Mouse (Mus musculus): Measurements from ENCODE around the gene Babam1. TPM values are rescaled to one million over a fixed set of nuclear protein-coding genes. Genes with fewer than 3 reads are reported as not detected.
A peak's percentile ranks its signal among the peaks of the same experiment; 100 is the strongest.
"Not testable (repeated sequence)": the region's sequence is repeated elsewhere in the genome, so short reads cannot be mapped to it uniquely, and the experiment has no call there.

Babam1 gene
- polyA plus RNA-seq, 1 experiment from 2014 or later, result 83.2 TPM

GRCm38 (mm10) chr8:71406099-71407015, 9.7 kb downstream of the Babam1 start:
- DNase-seq (ENCODE audit: low spot score), result peak; percentile 41

GRCm38 (mm10) chr8:71407441-71407840, 10.8 kb downstream of the Babam1 start:
- DNase-seq (ENCODE audit: low spot score), result no peak

GRCm38 (mm10) chr8:71408231-71408630, 11.6 kb downstream of the Babam1 start:
- no peak for DNase-seq (ENCODE audit: low spot score)

- peak; percentile 58 for DNase-seq (ENCODE audit: low spot score)
These were observed 15.0 kb downstream of the Babam1 start for GRCm38 (mm10) chr8:71411535-71412273.

- DNase-seq (ENCODE audit: low spot score), result no peak
These were observed 25.5 kb downstream of the Babam1 start for GRCm38 (mm10) chr8:71422121-71422520.

GRCm38 (mm10) chr8:71432935-71433334, 36.3 kb downstream of the Babam1 start:
- DNase-seq (ENCODE audit: low spot score), result not testable (repeated sequence)

GRCm38 (mm10) chr8:71437041-71437440, 40.4 kb downstream of the Babam1 start:
- DNase-seq (ENCODE audit: low spot score), result no peak

GRCm38 (mm10) chr8:71441404-71441803, 44.7 kb downstream of the Babam1 start:
- DNase-seq (ENCODE audit: low spot score), result peak; percentile 69

GRCm38 (mm10) chr8:71445096-71445495, 48.4 kb downstream of the Babam1 start:
- DNase-seq (ENCODE audit: low spot score), result no peak

GRCm38 (mm10) chr8:71451337-71451736, 54.7 kb downstream of the Babam1 start:
- DNase-seq (ENCODE audit: low spot score), result no peak

GRCm38 (mm10) chr8:71451777-71452176, 55.1 kb downstream of the Babam1 start:
- no peak for DNase-seq (ENCODE audit: low spot score)

GRCm38 (mm10) chr8:71452669-71453068, 56.0 kb downstream of the Babam1 start:
- no peak for DNase-seq (ENCODE audit: low spot score)

Other genes starting within 250 kb of the Babam1 start
- gene Myo9b, start 124.1 kb upstream of the Babam1 start, polyA plus RNA-seq (2015; fragmentation: Nextera tagmentation; extraction: Ambion mirVana), result 16.4 and 18.7 TPM in 2 replicates
- gene Haus8, start 123.9 kb upstream of the Babam1 start, polyA plus RNA-seq (2015; fragmentation: Nextera tagmentation; extraction: Ambion mirVana), result 39.3 and 48.6 TPM in 2 replicates
- gene Use1, start 30.0 kb upstream of the Babam1 start, polyA plus RNA-seq (2015; fragmentation: Nextera tagmentation; extraction: Ambion mirVana), result 143 and 152 TPM in 2 replicates
- 17.4 and 19.2 TPM in 2 replicates for gene Ocel1, start 25.6 kb upstream of the Babam1 start, polyA plus RNA-seq (2015; fragmentation: Nextera tagmentation; extraction: Ambion mirVana)
- 17.7 and 18.4 TPM in 2 replicates for gene Nr2f6, start 14.9 kb upstream of the Babam1 start, polyA plus RNA-seq (2015; fragmentation: Nextera tagmentation; extraction: Ambion mirVana)
- gene Ushbp1, start 1.1 kb upstream of the Babam1 start, polyA plus RNA-seq (2015; fragmentation: Nextera tagmentation; extraction: Ambion mirVana), result 4.7 and 5.1 TPM in 2 replicates
- 15.3 and 25.1 TPM in 2 replicates for gene Ankle1, start 9.1 kb downstream of the Babam1 start, polyA plus RNA-seq (2015; fragmentation: Nextera tagmentation; extraction: Ambion mirVana)
- 190 and 219 TPM in 2 replicates for gene Abhd8, start 66.8 kb downstream of the Babam1 start, polyA plus RNA-seq (2015; fragmentation: Nextera tagmentation; extraction: Ambion mirVana)
- gene Mrpl34, start 68.1 kb downstream of the Babam1 start, polyA plus RNA-seq (2015; fragmentation: Nextera tagmentation; extraction: Ambion mirVana), result 221 TPM in 2 replicates
- 154 and 157 TPM in 2 replicates for gene Dda1, start 72.3 kb downstream of the Babam1 start, polyA plus RNA-seq (2015; fragmentation: Nextera tagmentation; extraction: Ambion mirVana)
- 0.68 and 1.4 TPM in 2 replicates for gene Ano8, start 89.1 kb downstream of the Babam1 start, polyA plus RNA-seq (2015; fragmentation: Nextera tagmentation; extraction: Ambion mirVana)
- 17.8 TPM in 2 replicates for gene Gtpbp3, start 91.2 kb downstream of the Babam1 start, polyA plus RNA-seq (2015; fragmentation: Nextera tagmentation; extraction: Ambion mirVana)
- gene Plvap, start 114.9 kb downstream of the Babam1 start, polyA plus RNA-seq (2015; fragmentation: Nextera tagmentation; extraction: Ambion mirVana), result 27.5 and 31.6 TPM in 2 replicates
- gene Ccdc194, start 128.8 kb downstream of the Babam1 start, polyA plus RNA-seq (2015; fragmentation: Nextera tagmentation; extraction: Ambion mirVana), result 0.08 and 0.15 TPM in 2 replicates
- 158 TPM in 2 replicates for gene Bst2, start 140.6 kb downstream of the Babam1 start, polyA plus RNA-seq (2015; fragmentation: Nextera tagmentation; extraction: Ambion mirVana)
- 98.3 and 101 TPM in 2 replicates for gene Mvb12a, start 146.1 kb downstream of the Babam1 start, polyA plus RNA-seq (2015; fragmentation: Nextera tagmentation; extraction: Ambion mirVana)
- 13.0 and 13.1 TPM in 2 replicates for gene Tmem221, start 162.0 kb downstream of the Babam1 start, polyA plus RNA-seq (2015; fragmentation: Nextera tagmentation; extraction: Ambion mirVana)
- gene Nxnl1, start 169.7 kb downstream of the Babam1 start, polyA plus RNA-seq (2015; fragmentation: Nextera tagmentation; extraction: Ambion mirVana), result 1.1 and 1.3 TPM in 2 replicates
- gene Slc27a1, start 172.0 kb downstream of the Babam1 start, polyA plus RNA-seq (2015; fragmentation: Nextera tagmentation; extraction: Ambion mirVana), result 32.4 and 33.8 TPM in 2 replicates
- gene Pgls, start 195.3 kb downstream of the Babam1 start, polyA plus RNA-seq (2015; fragmentation: Nextera tagmentation; extraction: Ambion mirVana), result 340 and 346 TPM in 2 replicates
- 9.4 and 11.2 TPM in 2 replicates for gene Fam129c, start 200.8 kb downstream of the Babam1 start, polyA plus RNA-seq (2015; fragmentation: Nextera tagmentation; extraction: Ambion mirVana)
- gene Colgalt1, start 214.1 kb downstream of the Babam1 start, polyA plus RNA-seq (2015; fragmentation: Nextera tagmentation; extraction: Ambion mirVana), result 37.9 and 38.9 TPM in 2 replicates